Mouse (Mus musculus) cerebellum, adult 2 months (tissue): Measurements from ENCODE around the gene Gjc1.

Experiments
- CTCF ChIP-seq: fragments of 200-500 bp; IDR thresholded peaks from 2 replicates; pipeline ENCODE4 v1.5.1; 2011; ENCODE audit warnings: low read depth, mild to moderate bottlenecking, control low read depth, low read length, moderate library complexity, borderline replicate concordance; ENCODE audit not compliant: insufficient read depth
- POLR2A ChIP-seq: fragments of 200-500 bp; IDR thresholded peaks from 2 replicates; pipeline ENCODE4 v1.6.1; 2011; ENCODE audit warnings: low read length, control low read depth, borderline replicate concordance; ENCODE audit not compliant: insufficient read depth

GRCm38 (mm10) chr11:102769141-102769540 is 50.4 kb downstream of the Gjc1 start:
- TF ChIP-seq CTCF (no peak), POLR2A (no peak)
